Mouse (Mus musculus) layer of hippocampus, adult 11-12 months (tissue): ENCODE results near the gene Dnajc1.

Experiments
- DNase-seq: peaks from one replicate; pipeline ENCODE4 v3.0.0; 2022; ENCODE audit warnings: low spot score

Gene Dnajc1

DNA sequence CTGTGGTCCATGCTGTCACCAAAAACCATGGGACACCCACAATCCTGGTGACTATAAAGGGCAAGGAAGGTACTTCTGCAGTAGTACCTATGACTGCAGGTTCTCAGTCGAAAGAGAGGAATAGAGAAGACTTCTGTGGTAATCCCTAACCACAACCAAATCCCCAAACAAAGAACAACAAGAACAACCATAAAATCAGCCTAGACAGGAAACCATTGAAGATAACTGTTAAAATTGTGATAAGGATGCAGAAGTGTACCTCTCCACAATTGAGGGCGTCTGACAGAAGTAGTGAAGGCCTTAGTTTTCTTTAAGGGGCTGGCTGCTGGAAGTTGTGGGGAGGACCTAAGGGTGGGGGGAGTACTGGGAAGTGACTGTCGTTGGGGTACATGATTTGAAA, 91.7 kb downstream of the Dnajc1 start:
- no peak for DNase-seq

DNA sequence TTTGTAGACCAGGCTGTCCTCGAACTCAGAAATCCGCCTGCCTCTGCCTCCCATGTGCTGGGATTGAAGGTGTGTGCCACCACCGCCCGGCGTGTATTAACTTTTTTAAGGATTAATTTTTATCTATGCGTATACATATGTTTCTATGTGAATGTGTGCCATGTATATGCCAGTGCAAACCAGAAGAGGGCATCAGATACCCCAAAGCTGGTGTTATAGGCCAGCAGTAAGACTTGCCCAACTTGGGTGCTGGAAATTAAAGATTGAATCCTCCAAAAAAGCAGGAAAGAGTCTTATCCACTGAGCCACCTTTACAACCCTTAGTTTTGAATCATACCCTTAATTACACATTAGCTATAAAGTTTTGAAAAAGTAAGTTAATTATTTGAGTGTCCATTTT, 107.5 kb downstream of the Dnajc1 start:
- DNase-seq, result no peak

DNA sequence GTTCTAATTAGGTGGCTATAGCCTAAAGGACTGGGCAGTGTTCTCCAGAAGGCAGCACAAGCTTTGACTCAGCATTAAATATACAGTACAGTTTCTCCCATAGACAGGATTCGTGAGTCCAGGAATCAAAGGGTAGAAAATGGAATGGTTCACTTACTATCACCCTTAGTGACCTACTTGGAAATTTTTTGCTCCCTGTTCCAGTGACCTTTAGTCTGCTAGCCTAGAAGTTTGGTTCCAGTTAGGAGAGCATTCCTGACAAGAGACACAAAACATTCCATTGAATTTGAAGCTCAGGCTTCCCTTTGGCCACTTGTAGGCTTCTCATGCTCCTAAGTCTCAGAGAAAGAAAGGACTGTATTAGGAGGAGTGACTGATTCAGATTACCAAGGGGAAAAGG, 126.9 kb downstream of the Dnajc1 start:
- no peak for DNase-seq

DNA sequence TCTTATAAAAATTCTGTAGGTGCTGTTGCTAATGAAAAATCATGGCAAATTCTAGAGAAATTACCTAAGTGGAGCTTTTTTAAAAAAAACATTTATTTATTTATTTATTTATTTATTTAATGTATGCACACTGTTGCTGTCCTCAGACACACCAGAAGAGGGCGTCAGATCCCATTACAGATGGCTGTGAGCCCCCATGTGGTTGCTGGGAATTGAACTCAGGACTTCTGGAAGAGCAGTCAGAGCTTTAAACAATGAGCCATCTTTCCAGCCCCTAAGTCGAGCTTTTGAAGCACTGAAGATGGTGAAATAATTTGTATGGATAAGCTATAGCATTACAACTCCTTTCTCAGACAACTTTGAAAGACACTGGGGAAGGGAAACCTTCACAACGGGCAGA, 128.1 kb downstream of the Dnajc1 start:
- no peak for DNase-seq

DNA sequence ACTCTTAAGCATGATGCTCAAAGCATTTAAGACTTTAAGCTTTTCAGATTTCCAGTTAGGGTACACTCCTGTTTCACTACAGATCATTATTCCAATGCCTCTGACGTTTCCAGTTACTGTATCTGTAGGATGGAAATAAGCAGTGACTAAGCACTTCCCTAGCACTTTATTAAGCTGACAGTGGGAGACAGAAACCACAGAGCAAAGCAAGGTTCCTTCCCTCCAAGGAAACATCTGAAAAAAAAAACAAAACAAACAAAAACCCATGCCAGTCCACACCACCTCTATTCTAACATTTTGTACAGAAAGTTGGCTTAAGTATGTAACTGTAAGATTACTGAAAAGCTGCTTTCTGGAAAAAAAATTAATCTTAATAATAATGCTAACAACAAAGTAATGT, 130.3 kb downstream of the Dnajc1 start:
- no peak for DNase-seq

DNA sequence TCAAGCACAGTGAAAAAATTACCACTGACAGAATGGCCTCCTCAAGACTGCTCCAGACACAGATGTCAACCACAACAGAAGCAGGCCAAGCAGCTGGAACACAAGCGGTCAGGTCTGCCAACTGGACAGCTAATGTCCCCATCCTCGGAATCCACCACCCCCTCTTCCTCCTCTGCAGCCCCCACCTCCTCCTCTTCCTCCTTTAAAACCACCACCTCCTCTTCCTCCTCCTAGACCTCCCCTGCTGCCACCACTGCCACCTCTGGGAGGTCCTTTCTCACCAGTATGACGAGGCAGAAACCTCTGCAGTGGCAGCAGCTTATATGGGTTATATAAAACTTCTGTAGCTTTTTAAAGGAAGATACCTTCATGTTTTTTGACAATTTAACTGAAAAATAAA, 143.4 kb downstream of the Dnajc1 start:
- DNase-seq, result no peak

DNA sequence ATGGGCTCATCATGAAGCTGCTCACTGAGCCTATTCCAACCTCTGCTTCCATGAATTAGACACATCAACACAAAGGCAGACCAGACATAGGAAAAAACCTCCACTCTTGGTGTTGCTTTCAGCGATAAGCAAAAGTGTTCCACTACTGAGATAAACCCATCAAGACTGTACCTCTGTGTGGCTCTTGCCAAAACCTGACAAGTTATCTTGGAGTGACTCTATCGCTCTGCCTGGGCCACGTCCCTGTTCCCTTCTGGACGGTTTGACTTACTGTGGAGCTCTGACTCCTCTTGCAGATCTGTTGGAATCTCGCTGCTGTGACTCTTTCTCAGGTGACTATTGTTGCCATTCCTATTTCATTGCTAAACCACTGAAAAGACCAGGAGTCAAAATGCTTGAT, 157.1 kb downstream of the Dnajc1 start:
- no peak for DNase-seq

DNA sequence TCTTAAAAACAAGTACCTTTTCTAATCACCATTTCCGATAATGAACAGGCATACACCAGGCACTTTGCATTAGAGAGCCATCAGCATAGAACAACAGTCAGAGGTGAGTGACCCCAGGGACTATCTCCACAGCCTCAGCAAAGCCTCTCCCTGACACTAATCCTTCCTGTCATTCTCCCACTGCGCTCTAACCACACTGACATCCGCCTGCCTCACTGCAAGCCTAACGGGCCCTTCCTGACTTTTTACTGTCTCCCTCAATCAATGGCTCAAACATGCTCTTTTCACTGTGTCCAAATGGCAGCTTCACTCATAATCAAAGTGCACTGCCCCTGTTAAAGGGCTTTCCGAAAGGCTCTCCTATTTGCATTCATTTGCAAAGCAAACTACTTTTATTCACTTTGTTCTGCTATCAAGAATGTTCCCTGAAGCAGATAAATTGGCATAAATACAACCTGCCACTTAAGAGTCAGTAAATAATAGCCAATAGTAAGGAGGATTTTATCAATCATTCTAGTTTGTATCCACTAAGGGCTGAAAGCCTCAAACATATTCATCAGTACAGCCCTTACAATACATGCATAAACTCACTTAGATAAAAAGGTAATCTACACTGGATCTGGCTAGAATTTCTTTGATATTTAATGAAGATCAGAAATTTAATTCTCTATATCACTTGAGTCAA, 159.6 kb downstream of the Dnajc1 start:
- DNase-seq, result no peak

DNA sequence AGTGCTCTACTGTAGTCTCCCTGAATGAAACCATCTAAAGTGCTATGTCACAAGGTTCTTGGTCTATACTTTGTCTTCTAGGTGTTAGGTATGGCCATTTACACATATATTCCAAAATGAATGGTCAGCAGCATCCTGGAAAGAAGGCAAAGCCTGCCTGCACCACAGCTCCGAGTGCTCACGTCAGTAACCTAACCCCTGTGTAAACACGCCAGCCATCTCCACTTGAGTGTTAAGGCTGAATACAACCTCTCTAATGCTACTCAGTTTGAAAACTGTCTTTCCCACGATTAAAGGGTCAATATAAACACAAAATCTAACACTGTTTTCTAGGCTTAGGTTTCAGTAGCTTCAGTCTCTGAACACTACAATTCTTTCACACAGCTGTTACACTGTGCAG, 161.5 kb downstream of the Dnajc1 start:
- no peak for DNase-seq

DNA sequence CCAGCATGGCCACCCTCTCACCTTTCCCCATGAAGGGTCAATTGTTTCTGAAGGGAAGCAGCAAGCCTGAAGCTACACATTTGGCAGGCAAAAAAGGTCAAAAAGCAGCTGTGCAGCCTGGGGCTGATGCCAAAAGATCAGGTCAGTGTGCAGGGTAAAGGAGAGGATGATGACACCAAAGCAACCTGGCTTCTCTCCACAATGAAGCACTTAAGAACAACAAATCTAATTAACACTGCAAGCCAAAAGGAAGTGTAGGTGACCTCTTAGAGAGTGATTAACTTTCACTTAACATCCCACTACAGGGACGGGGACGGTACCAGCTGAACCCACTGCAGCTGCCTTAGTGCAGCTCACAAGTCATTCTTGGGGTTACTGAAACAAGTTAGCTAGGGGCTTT, 163.4 kb downstream of the Dnajc1 start:
- DNase-seq, result no peak

DNA sequence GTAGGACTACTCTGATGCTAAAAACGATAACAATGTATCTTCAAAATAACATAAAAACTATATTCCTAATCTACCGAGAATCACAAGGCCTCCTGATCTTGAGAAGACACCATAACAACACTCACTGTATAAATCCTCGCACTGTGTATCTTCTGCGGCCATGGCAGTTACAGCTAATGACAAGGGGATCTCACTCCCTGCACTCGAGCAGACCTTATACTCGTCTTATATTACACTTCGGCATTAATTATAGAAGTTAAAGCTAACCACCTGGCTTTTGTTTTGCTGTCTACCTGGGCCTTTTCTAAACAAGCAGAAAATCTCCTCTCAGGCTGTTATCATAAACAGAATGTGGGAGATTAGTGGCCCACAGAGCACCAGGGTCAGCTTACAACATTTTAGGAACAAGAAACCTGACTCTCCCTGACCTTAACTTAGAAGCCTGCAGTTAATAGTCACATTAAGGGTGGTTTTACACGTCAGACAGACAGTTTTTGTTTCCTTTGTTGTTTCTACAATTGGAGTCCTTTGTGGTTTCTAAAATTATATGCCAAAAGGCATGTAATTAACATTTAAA, 164.1 kb downstream of the Dnajc1 start:
- no peak for DNase-seq

DNA sequence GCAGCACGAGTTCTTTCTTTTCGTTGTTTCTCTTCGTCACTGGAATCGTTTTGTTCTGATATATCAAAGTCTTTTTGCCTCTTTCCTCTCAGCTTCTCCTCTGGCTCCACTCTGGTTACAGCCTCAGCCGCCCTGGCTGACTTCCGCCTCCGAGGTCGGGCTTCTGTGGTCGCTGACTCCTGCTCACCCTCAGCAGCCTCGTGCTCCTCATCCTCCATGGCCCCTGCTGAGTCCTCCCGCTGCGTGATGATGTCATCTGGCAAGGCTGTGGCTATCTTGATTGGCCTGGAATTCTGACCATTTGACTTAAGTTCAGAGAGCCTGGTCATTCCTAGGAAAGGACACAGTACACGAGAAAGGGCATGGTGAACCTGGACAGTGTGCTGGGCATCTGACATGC, 173.1 kb downstream of the Dnajc1 start:
- no peak for DNase-seq

DNA sequence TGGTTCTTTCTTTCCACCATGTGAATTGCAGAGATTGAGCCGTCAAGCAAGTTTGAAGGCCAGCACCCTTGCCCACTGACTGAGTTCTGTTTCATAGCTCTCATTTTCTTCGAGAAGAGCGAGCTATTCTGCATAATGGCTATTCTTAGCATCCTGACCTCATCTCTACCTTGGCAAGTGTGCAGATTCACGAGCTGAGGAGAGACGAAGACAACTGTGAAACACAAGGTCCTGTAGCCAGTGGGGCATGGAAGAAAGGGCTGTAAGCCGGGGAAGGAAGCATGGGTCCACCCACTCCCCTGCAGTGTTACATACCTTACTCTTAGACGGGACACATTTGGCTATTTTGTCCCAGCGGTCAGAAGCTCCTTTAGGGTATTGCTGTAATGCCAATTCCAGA, 173.5 kb downstream of the Dnajc1 start:
- DNase-seq, result no peak

DNA sequence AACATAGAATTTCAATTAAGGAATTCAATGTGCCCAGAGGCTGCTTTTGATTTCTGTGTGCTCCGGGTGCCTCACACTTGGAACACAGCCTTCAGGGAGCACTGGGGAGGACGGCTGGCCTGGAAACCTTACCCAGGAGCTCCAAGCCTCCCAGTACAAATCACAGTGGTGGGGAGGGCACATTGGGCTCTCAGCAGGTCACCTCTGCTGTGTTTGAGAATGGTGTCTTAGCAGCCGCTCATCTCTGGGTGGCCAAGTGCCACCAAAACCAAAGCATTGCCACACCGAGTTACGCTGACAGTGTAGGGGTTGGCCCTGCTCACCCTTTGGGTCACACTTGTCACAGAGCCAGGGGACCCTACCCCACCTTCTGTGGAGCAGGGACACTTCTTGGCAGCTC, 174.1 kb downstream of the Dnajc1 start:
- no peak for DNase-seq

DNA sequence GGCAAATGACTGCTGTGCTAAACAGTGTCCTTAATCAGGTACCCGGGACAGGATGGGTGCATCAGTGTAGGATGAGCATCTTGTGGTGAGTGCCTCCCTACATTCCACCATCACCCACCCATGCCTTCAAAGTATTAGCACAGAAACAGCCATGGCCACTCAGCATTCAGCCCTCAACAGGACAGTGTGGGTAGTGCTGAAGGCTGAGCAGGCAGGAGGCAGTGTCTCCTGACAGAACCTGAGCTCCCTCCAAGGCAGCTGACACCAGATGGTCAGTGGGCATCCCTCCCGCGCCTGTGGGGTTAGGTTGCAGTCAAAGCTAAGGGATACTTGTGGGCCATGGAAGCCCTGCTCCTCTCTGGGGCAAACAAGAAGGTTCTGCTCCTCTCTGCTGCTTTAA, 174.8 kb downstream of the Dnajc1 start:
- DNase-seq, result no peak

DNA sequence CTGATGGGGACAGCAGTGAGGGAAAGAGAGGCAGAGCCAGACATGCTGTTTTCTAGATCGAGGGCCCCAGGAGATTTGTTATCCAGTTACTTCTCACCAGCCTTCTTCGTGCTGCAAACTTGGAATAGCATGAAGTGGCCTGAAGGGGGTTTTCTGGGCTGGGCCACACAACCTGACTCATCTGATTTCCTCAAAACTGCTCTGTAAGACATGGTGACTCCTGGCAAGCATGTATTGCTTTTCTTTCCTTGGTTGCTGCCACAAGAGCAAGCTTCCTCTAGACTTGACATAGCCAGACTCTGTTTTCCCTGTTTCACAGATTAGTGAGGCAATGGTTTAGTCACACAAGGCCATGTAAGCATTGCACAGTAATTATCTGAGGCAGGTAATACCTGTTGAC, 178.6 kb downstream of the Dnajc1 start:
- no peak for DNase-seq

DNA sequence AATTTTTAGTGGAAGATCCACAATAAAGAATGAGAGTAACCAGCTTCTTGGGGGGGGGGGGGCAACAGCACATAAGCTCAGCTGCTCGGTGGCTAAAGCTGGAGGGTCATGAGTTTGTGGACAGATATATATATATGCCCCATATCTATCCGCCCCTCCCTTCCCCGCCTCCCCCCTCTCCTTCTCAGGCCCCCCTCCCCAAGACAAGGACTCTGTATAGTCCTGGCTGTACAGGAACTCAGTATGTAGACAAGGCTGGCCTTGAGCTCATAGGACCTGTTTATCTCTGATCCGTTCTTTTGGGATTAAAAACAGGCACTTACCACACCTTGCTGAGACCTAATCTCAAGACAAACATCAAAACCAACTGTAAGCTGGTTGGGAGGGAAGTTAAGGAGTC, 182.7 kb downstream of the Dnajc1 start:
- no peak for DNase-seq

DNA sequence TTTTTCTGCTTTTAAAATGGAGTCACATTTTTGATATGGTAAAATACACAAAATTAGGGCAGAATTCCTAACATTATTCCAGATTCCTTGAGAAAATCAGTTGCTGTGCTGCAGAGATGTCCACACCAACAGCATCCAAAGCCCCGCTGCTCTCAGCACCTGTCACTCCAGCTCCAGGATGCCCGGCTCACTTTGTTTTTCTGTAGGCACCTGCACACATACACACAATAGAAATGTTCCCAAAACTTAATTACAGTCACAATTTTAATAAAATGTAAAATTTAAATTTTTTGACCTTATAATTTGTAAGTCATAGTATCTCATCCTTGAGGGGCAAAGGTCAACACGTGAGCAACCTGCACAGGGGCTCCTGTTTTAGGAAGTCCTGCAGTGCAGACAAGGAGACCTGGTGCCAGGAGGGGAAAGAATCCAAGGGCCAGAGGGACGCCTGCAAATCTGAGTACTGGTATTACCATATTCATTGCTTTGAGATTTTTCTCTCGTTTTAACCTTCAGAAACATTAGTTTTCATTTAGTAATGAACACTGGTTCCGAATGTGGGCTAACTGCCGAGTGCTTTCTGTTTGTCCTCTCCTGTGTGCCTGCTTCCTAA, 183.3 kb downstream of the Dnajc1 start:
- no peak for DNase-seq

DNA sequence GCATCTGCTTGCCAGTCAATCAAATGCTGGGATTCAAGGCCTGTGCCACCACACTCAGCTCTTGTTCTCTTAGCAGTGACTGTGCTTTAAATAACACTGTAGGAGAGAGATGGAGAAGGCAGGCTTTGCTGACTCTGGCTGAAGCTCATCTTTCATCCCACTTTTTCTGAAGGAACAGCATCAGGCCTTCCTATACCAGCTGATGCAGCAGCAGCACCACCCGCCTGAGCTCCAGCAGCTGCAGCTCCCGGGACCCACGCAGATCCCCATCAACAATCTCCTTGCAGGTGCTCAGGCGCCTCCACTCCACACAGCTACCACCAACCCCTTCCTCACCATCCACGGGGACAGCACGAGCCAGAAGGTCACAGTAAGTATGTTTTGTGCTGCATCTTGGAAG, 184.1 kb downstream of the Dnajc1 start:
- DNase-seq, result peak; percentile 37

DNA sequence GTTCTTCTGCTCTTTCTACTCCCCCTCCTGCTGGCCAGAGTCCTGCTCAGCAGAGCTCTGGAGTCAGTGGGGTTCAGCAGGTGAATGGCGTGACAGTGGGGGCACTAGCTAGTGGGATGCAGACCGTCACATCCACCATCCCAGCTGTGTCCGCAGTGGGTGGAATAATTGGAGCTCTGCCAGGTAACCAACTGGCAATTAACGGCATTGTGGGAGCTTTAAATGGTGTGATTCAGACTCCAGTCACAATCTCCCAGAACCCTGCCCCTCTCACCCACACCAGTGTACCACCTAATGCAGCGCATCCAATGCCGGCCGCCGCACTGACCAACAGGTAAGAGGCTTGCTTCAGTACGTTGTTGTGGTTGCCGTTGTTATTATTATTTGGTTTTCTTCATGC, 185.8 kb downstream of the Dnajc1 start:
- peak; percentile 62 for DNase-seq

DNA sequence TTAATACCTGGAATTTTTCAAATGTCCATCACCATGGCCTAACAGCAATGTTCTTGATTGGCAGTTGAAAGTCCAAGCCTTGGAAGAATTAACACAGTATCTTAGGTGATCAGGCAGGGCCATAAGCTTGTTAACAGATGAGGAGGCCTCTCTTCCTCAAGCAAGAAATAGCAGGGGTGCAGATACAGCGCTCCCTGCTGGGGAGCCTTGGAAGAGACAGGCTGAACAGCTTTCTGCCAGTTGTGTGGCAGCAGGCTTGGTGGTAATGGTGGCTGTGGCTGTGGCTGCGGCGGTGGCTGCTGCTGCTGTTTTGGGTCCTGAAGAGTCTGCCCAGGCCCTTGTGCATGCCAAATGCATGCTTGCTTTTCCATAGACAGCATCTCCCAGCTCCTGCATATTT, 187.5 kb downstream of the Dnajc1 start:
- DNase-seq, result peak; percentile 61

DNA sequence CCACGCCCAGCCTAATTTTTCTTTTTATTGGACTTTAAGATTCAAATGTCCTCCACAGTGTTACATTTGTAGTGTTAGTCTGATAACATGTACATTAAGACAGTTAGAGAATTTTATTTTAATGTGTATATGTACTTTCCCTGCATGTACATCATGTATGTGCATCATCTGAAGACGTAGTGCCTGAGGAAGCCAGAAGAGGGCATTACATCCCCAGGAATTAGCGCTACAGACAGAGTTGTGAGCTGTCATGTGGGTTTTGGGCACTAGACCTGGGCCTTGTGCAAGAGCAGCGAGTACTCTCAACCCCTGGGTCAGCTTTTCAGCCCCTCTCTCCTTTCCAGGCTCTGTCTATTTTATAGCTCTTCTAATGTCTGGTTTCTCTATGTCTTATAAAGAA, 189.7 kb downstream of the Dnajc1 start:
- DNase-seq, result no peak

DNA sequence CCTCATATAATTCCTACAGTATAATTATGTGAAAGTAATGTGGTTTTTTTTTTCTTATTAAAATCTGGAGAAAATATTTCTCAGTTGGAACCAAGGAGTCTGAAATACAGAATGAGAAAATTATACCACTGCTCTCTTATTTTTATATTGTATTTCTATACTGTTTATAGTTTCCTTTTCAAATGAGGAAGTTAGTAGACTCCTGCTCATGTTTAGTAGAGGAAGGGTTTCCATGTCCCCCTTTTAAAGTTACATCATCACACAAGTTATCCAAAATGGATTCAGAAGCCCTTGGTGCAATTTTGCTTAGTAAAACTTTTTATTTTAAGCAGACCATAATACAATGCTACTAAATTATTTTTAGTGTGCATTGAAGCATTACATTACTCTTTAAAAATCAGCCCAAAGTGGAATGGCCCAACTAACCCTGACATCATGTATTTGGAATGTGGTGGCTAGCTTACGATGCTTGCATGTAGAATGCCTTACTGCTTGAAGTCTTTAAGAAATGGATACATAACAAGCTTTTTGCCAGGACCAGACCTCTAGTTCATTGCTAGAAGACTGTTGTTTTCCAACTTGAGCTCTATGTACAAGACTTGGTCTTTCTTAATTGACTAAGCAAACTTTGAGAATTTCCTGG, 190.7 kb downstream of the Dnajc1 start:
- no peak for DNase-seq
